Mouse (Mus musculus) WW6 (cell line): ENCODE results near the gene Col4a1.
A peak's percentile ranks its signal among the peaks of the same experiment; 100 is the strongest.

Source experiments
- DNase-seq: peaks from one replicate; pipeline ENCODE4 v3.0.0-alpha.2; 2013; ENCODE audit warnings: low read depth, low spot score

The Col4a1 gene

GRCm38 (mm10) chr8:11312349-11313175 is at the start of gene Col4a1, which contains the start of gene Col4a2:
Col4a1 (minus strand) TSS chr8:11312826.
Col4a2 (plus strand) TSS chr8:11312805.
- DNase-seq, result peak; percentile 69

- no peak for DNase-seq
Observed at GRCm38 (mm10) chr8:11361546-11362277, 49.1 kb upstream of the Col4a1 start.

- DNase-seq, result no peak
Observed at GRCm38 (mm10) chr8:11359846-11360245, 47.2 kb upstream of the Col4a1 start.

- DNase-seq, result no peak
Observed at GRCm38 (mm10) chr8:11357921-11358436, 45.4 kb upstream of the Col4a1 start.

GRCm38 (mm10) chr8:11356776-11357175 is 44.1 kb upstream of the Col4a1 start:
- no peak for DNase-seq

GRCm38 (mm10) chr8:11355900-11356299 is 43.3 kb upstream of the Col4a1 start:
- no peak for DNase-seq

GRCm38 (mm10) chr8:11354800-11355451 is 42.3 kb upstream of the Col4a1 start:
- no peak for DNase-seq

GRCm38 (mm10) chr8:11352514-11352913 is 39.9 kb upstream of the Col4a1 start:
- no peak for DNase-seq

GRCm38 (mm10) chr8:11351355-11351754 is 38.7 kb upstream of the Col4a1 start:
- DNase-seq, result no peak

- no peak for DNase-seq
Observed at GRCm38 (mm10) chr8:11348622-11349021, 36.0 kb upstream of the Col4a1 start.

GRCm38 (mm10) chr8:11347699-11348098 is 35.1 kb upstream of the Col4a1 start:
- DNase-seq, result no peak

GRCm38 (mm10) chr8:11346225-11346624 is 33.6 kb upstream of the Col4a1 start:
- no peak for DNase-seq

GRCm38 (mm10) chr8:11344459-11344858 is 31.8 kb upstream of the Col4a1 start:
- DNase-seq, result no peak

GRCm38 (mm10) chr8:11341111-11341566 is 28.5 kb upstream of the Col4a1 start:
- no peak for DNase-seq

GRCm38 (mm10) chr8:11340310-11341110 is 27.9 kb upstream of the Col4a1 start:
- no peak for DNase-seq

GRCm38 (mm10) chr8:11338507-11338906 is 25.9 kb upstream of the Col4a1 start:
- DNase-seq, result no peak

GRCm38 (mm10) chr8:11337642-11338041 is 25.0 kb upstream of the Col4a1 start:
- no peak for DNase-seq

GRCm38 (mm10) chr8:11336346-11336745 is 23.7 kb upstream of the Col4a1 start:
- no peak for DNase-seq

GRCm38 (mm10) chr8:11335238-11335637 is 22.6 kb upstream of the Col4a1 start:
- no peak for DNase-seq

- DNase-seq, result no peak
Observed at GRCm38 (mm10) chr8:11334493-11334892, 21.9 kb upstream of the Col4a1 start.

- DNase-seq, result no peak
Observed at GRCm38 (mm10) chr8:11333746-11334145, 21.1 kb upstream of the Col4a1 start.
